Mouse (Mus musculus) olfactory bulb, adult 2 months (tissue): Measurements from ENCODE around the gene Zfp990.
"Not testable (repeated sequence)": the region's sequence is repeated elsewhere in the genome, so short reads cannot be mapped to it uniquely, and the experiment has no call there.

Experiments
- CTCF ChIP-seq: fragments of 200-500 bp; IDR thresholded peaks from 2 replicates; pipeline ENCODE4 v1.5.1; 2012; ENCODE audit warnings: low read depth, mild to moderate bottlenecking, low read length, moderate library complexity; ENCODE audit not compliant: insufficient read depth
- POLR2A ChIP-seq: fragments of 200-500 bp; IDR thresholded peaks from 2 replicates; pipeline ENCODE4 v1.6.1; 2012; ENCODE audit warnings: mild to moderate bottlenecking, low read depth, low read length, moderate library complexity; ENCODE audit not compliant: insufficient read depth

GRCm38 (mm10) chr4:145580333-145580732 is 69.8 kb downstream of the Zfp990 start:
- TF ChIP-seq CTCF, POLR2A: not testable (repeated sequence)
